Mouse (Mus musculus): ENCODE measurements around the gene Ptprf. TPM values are rescaled to one million over a fixed set of nuclear protein-coding genes. Genes with fewer than 3 reads are reported as not detected.
A peak's percentile ranks its signal among the peaks of the same experiment; 100 is the strongest.

Gene Ptprf
- polyA plus RNA-seq, 1 experiment from 2014 or later: 52.4 TPM

DNA sequence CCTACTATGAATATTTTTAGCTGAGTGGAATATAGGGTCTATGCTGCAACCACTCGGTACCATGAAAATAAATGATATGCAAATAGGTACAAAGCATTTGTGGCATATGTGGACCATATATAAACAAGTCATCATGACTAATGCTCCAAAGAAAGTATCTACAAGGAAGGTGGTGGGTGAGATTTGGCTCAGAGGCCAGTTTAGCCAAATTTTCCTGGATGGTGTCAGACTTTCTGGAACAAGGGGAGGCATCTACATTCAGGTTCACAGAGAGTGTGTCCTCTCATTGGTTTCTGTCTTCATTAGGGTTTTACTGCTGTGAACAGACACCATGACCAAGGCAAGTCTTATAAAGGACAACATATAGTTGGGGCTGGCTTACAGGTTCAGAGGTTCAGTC lies 19.3 kb upstream of the Ptprf start:
- ATAC-seq (ENCODE audit: low read depth): no peak
- Histone ChIP-seq H3K36me3 (ENCODE audit: control insufficient read depth, insufficient read depth, low read length) (no peaks in the 10 kb centered on the region), H3K27me3 (ENCODE audit: control insufficient read depth, insufficient read depth, low read length) (no peaks in the 10 kb centered on the region), H3K9ac (replicated peaks; ENCODE audit: low read depth, low read length) (no peak overlapping the region), H3K4me2 (ENCODE audit: low read depth, low read length) (no peak overlapping the region), H3K9me3 (ENCODE audit: control insufficient read depth, low read length) (no peaks in the 10 kb centered on the region), H3K4me1 (ENCODE audit: control insufficient read depth, insufficient read depth, low read length) (no peaks in the 10 kb centered on the region), H3K4me3 (ENCODE audit: low read depth, low read length) (no peak overlapping the region), H3K27ac (ENCODE audit: low read depth, low read length) (no peak overlapping the region)
- 91% methylated on average over 1 of the region's 1 CpGs for WGBS

DNA sequence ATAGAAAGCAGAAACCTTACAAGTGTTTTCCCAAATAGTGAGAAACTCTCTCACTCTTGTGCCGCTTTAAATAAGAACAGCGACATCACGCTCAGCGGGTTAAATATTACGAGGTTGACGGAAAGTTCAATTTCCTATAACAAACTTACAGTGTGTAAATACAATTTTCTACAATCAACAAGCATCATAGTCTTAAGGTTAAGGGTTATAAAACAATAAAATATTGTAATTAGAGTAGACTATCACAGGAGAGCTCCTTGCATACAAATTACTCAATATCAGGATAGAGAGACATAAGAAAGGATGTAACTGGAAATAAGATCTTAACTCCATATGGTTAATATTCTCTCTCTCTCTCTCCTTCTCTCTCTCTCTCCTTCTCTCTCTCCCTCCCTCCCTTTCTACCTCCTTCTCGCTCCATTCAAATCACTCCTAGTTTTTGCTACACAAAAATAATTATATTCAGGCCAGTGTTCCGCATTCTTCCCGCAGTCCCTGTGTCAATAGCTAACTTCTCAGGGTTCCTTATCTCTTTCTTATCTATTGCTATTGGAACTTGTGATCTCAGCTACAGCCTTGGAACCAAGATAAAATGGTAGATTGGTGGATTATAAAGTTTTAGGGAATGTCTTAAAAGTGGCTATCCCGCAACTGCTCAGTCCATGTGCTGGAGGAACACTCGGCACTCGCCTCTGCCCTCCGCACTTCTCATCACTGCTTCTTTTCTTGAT lies 16.5 kb upstream of the Ptprf start:
- ATAC-seq (ENCODE audit: low read depth): no peak
- Histone ChIP-seq H3K4me2 (ENCODE audit: low read depth, low read length) (no peak overlapping the region), H3K27ac (ENCODE audit: low read depth, low read length) (no peak overlapping the region), H3K9me3 (ENCODE audit: control insufficient read depth, low read length) (no peaks in the 10 kb centered on the region), H3K27me3 (ENCODE audit: control insufficient read depth, insufficient read depth, low read length) (no peaks in the 10 kb centered on the region), H3K9ac (replicated peaks; ENCODE audit: low read depth, low read length) (no peak overlapping the region), H3K36me3 (ENCODE audit: control insufficient read depth, insufficient read depth, low read length) (no peaks in the 10 kb centered on the region), H3K4me3 (ENCODE audit: low read depth, low read length) (no peak overlapping the region), H3K4me1 (ENCODE audit: control insufficient read depth, insufficient read depth, low read length) (no peaks in the 10 kb centered on the region)
- WGBS: 92% methylated on average over 13 of the region's 13 CpGs

DNA sequence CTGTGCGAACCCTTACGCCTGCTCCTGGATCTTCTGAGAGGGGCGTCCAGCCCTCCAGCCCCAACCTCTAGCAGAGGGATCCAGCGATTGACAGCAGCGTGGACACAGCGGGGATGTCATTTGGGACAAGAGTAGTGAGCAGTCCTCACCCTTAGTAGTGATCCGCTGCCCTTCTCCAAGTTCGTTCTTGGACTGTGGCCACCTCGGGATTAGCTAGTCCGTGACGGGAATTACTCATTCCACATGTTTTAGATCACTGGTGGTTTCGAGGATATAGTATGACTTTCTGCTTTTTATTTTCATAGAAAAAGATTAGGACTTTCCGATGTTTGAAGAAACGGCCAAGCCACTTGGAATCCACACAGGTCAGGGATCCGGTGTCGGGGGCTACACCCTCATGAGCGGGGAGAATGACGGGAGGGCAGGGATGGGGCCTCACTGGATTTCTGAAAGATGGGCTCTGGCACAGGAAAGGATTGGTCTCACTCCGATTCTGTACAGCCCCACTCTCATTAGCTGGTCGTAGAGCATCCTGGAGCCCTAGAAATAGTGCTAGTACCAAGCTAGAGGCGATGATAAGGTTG lies 15.0 kb upstream of the Ptprf start:
- WGBS: 88% methylated on average over 21 of the region's 21 CpGs
- no peak overlapping the region for H3K27ac ChIP-seq (ENCODE audit: low read depth, low read length)
- no peak overlapping the region for H3K9ac ChIP-seq (replicated peaks; ENCODE audit: low read depth, low read length)
- H3K4me2 ChIP-seq (ENCODE audit: low read depth, low read length): no peak overlapping the region
- no peaks in the 10 kb centered on the region for H3K9me3 ChIP-seq (ENCODE audit: control insufficient read depth, low read length)
- no peak for ATAC-seq (ENCODE audit: low read depth)
- no peak overlapping the region for H3K4me3 ChIP-seq (ENCODE audit: low read depth, low read length)
- H3K27me3 ChIP-seq (ENCODE audit: control insufficient read depth, insufficient read depth, low read length): no peaks in the 10 kb centered on the region
- H3K4me1 ChIP-seq (ENCODE audit: control insufficient read depth, insufficient read depth, low read length): no peaks in the 10 kb centered on the region
- no peaks in the 10 kb centered on the region for H3K36me3 ChIP-seq (ENCODE audit: control insufficient read depth, insufficient read depth, low read length)

DNA sequence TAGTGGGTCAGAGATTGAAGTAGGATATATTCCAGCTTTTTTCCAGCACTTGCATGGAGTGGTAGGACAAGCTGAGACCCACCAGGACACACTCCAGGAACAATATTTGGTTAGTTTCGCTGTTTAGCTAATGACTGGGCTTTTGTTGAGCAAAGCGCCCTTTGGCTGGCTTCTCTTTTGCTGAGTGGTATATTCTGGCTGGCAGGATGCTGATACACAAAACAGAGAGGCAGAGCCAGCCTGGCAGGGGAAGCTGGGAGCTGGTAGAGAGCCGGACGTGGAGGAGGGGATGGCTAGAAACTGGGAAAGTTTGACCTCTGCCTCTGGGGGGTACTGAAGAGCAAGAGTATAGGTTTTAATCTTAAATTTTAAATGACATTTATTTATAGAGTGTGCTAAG lies 13.8 kb upstream of the Ptprf start:
- no peak overlapping the region for H3K9ac ChIP-seq (replicated peaks; ENCODE audit: low read depth, low read length)
- H3K4me3 ChIP-seq (ENCODE audit: low read depth, low read length): no peak overlapping the region
- WGBS: 45% methylated on average over 4 of the region's 4 CpGs
- H3K27me3 ChIP-seq (ENCODE audit: control insufficient read depth, insufficient read depth, low read length): no peaks in the 10 kb centered on the region
- H3K4me2 ChIP-seq (ENCODE audit: low read depth, low read length): no peak overlapping the region
- no peak overlapping the region for H3K27ac ChIP-seq (ENCODE audit: low read depth, low read length)
- H3K9me3 ChIP-seq (ENCODE audit: control insufficient read depth, low read length): no peaks in the 10 kb centered on the region
- ATAC-seq (ENCODE audit: low read depth): no peak
- no peaks in the 10 kb centered on the region for H3K36me3 ChIP-seq (ENCODE audit: control insufficient read depth, insufficient read depth, low read length)
- H3K4me1 ChIP-seq (ENCODE audit: control insufficient read depth, insufficient read depth, low read length): no peaks in the 10 kb centered on the region

DNA sequence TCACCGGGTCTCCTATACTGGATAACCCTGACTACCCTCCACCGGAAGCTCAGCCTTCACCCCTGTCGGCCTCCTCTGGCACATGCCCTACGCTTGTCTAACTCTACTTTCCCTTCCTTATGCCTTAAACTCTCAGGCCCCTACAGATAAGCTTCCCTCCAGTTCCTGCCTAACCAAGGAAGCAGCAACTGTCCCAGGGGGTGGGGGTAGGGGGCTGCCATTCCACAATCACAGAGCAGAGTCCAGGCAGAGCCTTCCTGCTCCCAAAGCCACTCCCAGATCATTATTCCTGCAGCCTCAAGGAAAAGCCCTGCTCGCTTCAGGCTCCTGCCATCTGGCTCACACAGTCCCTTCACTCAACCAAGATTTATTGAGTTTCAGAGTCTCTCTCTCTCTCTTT lies 6.6 kb upstream of the Ptprf start:
- Histone ChIP-seq H3K4me2 (ENCODE audit: low read depth, low read length) (no peak overlapping the region), H3K4me1 (ENCODE audit: control insufficient read depth, insufficient read depth, low read length) (peaks cover 4% of the 10 kb centered on the region; the same call in 1 of the 2 replicates), H3K9ac (replicated peaks; ENCODE audit: low read depth, low read length) (no peak overlapping the region), H3K9me3 (ENCODE audit: control insufficient read depth, low read length) (no peaks in the 10 kb centered on the region), H3K36me3 (ENCODE audit: control insufficient read depth, insufficient read depth, low read length) (no peaks in the 10 kb centered on the region), H3K27ac (ENCODE audit: low read depth, low read length) (no peak overlapping the region), H3K27me3 (ENCODE audit: control insufficient read depth, insufficient read depth, low read length) (no peaks in the 10 kb centered on the region), H3K4me3 (ENCODE audit: low read depth, low read length) (no peak overlapping the region)
- ATAC-seq (ENCODE audit: low read depth): peak; percentile 58
- WGBS: 10% methylated on average over 5 of the region's 5 CpGs

DNA sequence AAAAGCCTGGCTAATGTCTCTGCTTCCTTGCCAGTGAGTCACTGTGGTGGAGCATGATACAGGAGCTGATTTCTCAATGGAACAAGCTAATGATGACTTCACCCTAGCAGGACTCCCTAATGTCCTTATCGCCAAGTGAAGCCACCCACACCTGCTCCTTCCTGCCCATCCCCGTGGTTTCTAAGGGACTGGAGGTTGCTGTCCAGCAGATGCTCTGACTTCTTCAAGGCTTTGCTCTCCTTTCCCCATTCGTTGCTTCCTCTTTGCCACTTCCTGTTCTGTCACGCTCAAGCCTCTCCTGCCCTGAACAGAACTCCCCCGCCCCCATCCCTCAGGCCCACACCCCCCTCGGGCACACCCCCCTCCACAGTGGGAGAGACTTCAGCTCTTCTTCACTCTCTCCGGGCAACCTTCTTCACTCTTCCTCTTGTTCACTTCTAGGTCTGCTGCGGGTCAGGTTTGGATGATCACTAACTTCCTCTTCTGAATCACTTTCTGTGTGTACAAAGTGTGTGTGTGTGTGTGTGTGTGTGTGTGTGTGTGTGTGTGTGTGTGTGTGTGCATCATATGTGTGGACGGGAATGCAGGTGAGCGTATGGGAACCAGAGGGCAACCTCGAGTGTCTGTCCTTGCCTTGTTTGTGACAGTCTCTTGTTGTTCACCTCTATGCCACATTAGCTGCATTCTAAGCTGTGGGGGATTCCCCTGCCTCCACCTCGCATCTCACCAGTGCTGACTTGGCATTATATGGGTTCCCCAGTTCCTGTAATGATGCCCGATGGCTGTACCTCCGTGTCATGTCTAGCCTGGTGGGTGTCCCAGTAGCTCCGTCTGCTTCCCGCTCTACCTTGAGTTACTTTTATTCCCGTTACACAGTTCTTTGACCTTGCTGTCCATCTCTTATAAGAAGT lies 4.7 kb upstream of the Ptprf start:
- WGBS: 61% methylated on average over 17 of the region's 17 CpGs
- no peaks in the 10 kb centered on the region for H3K36me3 ChIP-seq (ENCODE audit: control insufficient read depth, insufficient read depth, low read length)
- H3K27ac ChIP-seq (ENCODE audit: low read depth, low read length): no peak overlapping the region

DNA sequence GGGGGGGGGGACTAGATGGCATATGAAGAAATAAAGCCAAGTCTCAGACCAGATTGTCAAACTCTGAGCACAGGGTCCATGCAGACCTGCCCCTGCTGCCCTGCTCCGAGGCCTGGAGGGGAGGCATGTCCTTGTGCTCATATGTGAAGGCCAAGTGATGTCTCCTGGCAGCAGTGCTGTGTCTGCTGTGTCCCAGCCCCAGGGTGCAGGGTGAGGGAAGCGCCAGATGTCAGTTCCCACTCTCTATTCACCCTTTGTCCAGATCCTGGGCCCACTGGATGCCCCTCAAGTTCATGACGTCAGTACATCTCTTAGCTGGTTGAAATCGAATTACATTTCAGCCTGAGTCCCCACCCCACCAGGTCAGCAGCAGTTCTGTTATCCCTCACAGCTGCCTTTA lies 3.6 kb upstream of the Ptprf start:
- Histone ChIP-seq H3K27ac (ENCODE audit: low read depth, low read length) (no peak overlapping the region), H3K36me3 (ENCODE audit: control insufficient read depth, insufficient read depth, low read length) (no peaks in the 10 kb centered on the region), H3K27me3 (ENCODE audit: control insufficient read depth, insufficient read depth, low read length) (no peaks in the 10 kb centered on the region), H3K4me1 (ENCODE audit: control insufficient read depth, insufficient read depth, low read length) (peaks cover 5% of the 10 kb centered on the region), H3K9ac (replicated peaks; ENCODE audit: low read depth, low read length) (no peak overlapping the region), H3K9me3 (ENCODE audit: control insufficient read depth, low read length) (no peaks in the 10 kb centered on the region), H3K4me3 (ENCODE audit: low read depth, low read length) (no peak overlapping the region), H3K4me2 (ENCODE audit: low read depth, low read length) (no peak overlapping the region)
- 38% methylated on average over 4 of the region's 4 CpGs for WGBS
- no peak for ATAC-seq (ENCODE audit: low read depth)

More for the DNA sequence above, 4.7 kb upstream of the Ptprf start:
- H3K27me3 ChIP-seq (ENCODE audit: control insufficient read depth, insufficient read depth, low read length): no peaks in the 10 kb centered on the region
- no peak overlapping the region for H3K4me3 ChIP-seq (ENCODE audit: low read depth, low read length)
- H3K9ac ChIP-seq (replicated peaks; ENCODE audit: low read depth, low read length): no peak overlapping the region
- peaks cover 4% of the 10 kb centered on the region; the same call in 1 of the 2 replicates for H3K4me1 ChIP-seq (ENCODE audit: control insufficient read depth, insufficient read depth, low read length)
- ATAC-seq (ENCODE audit: low read depth): no peak
- no peaks in the 10 kb centered on the region for H3K9me3 ChIP-seq (ENCODE audit: control insufficient read depth, low read length)
- no peak overlapping the region for H3K4me2 ChIP-seq (ENCODE audit: low read depth, low read length)

DNA sequence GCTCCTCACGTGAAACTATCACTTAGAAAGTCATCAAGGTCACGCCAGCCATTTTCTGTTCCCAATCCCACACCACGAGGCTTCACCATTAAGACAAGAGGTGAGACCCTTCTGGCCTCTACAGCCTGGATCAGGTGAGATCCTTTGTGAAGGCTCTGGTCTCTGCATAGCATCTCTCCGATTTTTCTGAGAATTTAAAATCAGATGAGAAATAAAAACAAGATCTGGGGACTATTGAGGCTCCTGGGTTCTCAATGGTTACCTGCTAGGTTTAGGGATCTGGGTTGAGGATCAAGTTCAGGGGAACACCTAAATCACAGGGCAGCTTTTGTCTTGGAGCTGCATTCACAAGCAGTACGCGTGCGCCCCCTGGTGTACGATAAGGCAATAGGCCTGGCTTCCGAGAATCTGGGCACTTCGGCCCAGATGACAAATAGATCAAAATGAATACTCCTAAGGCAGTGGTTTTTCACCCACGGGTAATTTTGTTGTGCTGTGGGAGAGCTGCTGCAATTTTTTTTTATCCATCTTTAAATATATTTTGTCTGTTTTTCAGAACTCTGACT lies 1.6 kb upstream of the Ptprf start:
- H3K27me3 ChIP-seq (ENCODE audit: control insufficient read depth, insufficient read depth, low read length): no peaks in the 10 kb centered on the region
- ATAC-seq (ENCODE audit: low read depth): no peak
- 12% methylated on average over 11 of the region's 11 CpGs for WGBS
- no peak overlapping the region for H3K9ac ChIP-seq (replicated peaks; ENCODE audit: low read depth, low read length)
- H3K27ac ChIP-seq (ENCODE audit: low read depth, low read length): no peak overlapping the region
- no peak overlapping the region for H3K4me3 ChIP-seq (ENCODE audit: low read depth, low read length)
- no peaks in the 10 kb centered on the region for H3K36me3 ChIP-seq (ENCODE audit: control insufficient read depth, insufficient read depth, low read length)
- no peaks in the 10 kb centered on the region for H3K9me3 ChIP-seq (ENCODE audit: control insufficient read depth, low read length)
- peaks cover 17% of the 10 kb centered on the region for H3K4me1 ChIP-seq (ENCODE audit: control insufficient read depth, insufficient read depth, low read length)
- H3K4me2 ChIP-seq (ENCODE audit: low read depth, low read length): no peak overlapping the region
